ENCODE assay signal across 8 mouse cellular contexts in the genomic region with DNA sequence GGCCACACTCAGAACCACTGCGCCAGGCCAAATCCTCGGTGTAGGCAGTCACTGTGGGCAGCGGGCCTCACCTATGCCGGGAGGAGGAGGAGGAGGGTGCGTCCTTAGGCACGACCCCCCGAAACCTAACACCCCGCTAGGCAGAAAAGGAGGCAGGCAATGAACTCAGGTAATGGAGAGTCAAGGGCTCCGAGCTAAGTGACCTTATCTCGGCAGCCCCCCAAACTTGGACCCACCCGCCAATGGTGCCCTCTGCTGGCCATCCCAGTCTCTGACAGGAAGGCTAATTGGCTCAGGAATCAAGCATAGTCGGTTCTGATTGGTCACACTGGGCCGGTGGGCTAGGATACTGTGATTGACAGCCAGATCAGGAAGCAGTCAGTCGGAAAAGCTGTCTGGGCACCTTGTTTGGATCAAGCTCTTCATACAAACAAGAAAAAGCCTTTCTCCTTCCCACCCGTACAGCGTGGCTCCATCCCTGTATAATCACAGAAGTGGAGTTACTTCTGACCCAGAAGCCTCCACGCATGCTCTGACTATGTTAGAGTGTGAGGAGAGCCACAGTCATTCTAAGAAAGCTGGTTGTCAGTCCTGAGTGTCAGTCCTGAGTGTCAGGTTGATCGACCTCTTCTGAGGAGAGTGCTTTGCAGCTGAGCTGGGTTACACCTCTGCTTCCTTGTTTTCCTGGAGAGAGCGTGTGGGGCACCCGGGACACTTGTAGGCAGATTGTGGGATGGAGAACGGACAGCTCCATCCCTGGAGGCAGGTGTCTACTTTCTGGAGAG. TPM values are rescaled to one million over a fixed set of nuclear protein-coding genes. Genes with fewer than 3 reads are reported as not detected.
A peak's percentile ranks its signal among the peaks of the same experiment; 100 is the strongest.
DNase-seq lines count a peak whose midpoint lies in the region; ATAC-seq lines count a peak whose summit lies in the region.

No protein-coding gene starts in this region.

- no peaks in the 10 kb centered on the region for H3K36me3 ChIP-seq in intestine, embryonic 14.5 days (ENCODE audit: control insufficient read depth, insufficient read depth, low read length)
- H3K36me3 ChIP-seq in limb, embryonic 11.5 days (ENCODE audit: control insufficient read depth, insufficient read depth, low read length): no peaks in the 10 kb centered on the region
- no peaks in the 10 kb centered on the region for H3K36me3 ChIP-seq in midbrain, embryonic 11.5 days (ENCODE audit: control insufficient read depth, insufficient read depth, low read length)

- no peak overlapping the region for H3K9ac ChIP-seq in intestine, embryonic 14.5 days (ENCODE audit: low read length)
- H3K9ac ChIP-seq in limb, embryonic 11.5 days (ENCODE audit: low read length): no peak overlapping the region
- peak overlapping the region; percentile 34; the same call in 1 of the 2 replicates for H3K9ac ChIP-seq in midbrain, embryonic 11.5 days (ENCODE audit: low read length)

- H3K4me1 ChIP-seq in intestine, embryonic 14.5 days (replicated peaks; ENCODE audit: control insufficient read depth, insufficient read depth, low read length): peaks cover 29% of the 10 kb centered on the region
- H3K4me1 ChIP-seq in limb, embryonic 11.5 days (ENCODE audit: control insufficient read depth, insufficient read depth, low read length): peaks cover 58% of the 10 kb centered on the region
- peaks cover 5% of the 10 kb centered on the region; the same call in 1 of the 2 replicates for H3K4me1 ChIP-seq in midbrain, embryonic 11.5 days (ENCODE audit: control insufficient read depth, insufficient read depth, low read length)

- peak; percentile 81 for DNase-seq in layer of hippocampus, adult 11-12 months (ENCODE audit: low spot score)
- no peak for DNase-seq in layer of hippocampus, adult 9-10 months (ENCODE audit: low spot score)
- DNase-seq in cerebellum, postnatal 4 days (ENCODE audit: low spot score in 2 of 2): peak; percentile 82 to 92
- DNase-seq in gastrocnemius, postnatal 25 days: peak; percentile 61
- peak; percentile 79 for DNase-seq in intestine, embryonic 14.5 days (ENCODE audit: low spot score)
- DNase-seq in limb, embryonic 11.5 days (ENCODE audit: low spot score): peak; percentile 86
- DNase-seq in midbrain, embryonic 11.5 days (ENCODE audit: low spot score, missing footprints): peak; percentile 99
- peak; percentile 86 for DNase-seq in thymus, postnatal 0 days (ENCODE audit: low spot score)

- 29% methylated on average over 21 of the region's 21 CpGs for WGBS in intestine, embryonic 14.5 days
- 29% methylated on average over 21 of the region's 21 CpGs for WGBS in limb, embryonic 11.5 days
- WGBS in midbrain, embryonic 11.5 days: 19% methylated on average over 21 of the region's 21 CpGs

- no peak for ATAC-seq in intestine, embryonic 14.5 days (replicated peaks; ENCODE audit: low FRiP score, low TSS enrichment, low read depth)
- no peak for ATAC-seq in limb, embryonic 11.5 days (ENCODE audit: insufficient number of reproducible peaks, low FRiP score, low TSS enrichment, low read depth)
- peak; percentile 80 for ATAC-seq in midbrain, embryonic 11.5 days (ENCODE audit: low FRiP score)

- no peaks in the 10 kb centered on the region for H3K9me3 ChIP-seq in intestine, embryonic 14.5 days (ENCODE audit: control insufficient read depth, low read length)
- H3K9me3 ChIP-seq in limb, embryonic 11.5 days (ENCODE audit: control insufficient read depth, low read length): no peaks in the 10 kb centered on the region
- no peaks in the 10 kb centered on the region for H3K9me3 ChIP-seq in midbrain, embryonic 11.5 days (ENCODE audit: control insufficient read depth, low read length)

- H3K27me3 ChIP-seq in intestine, embryonic 14.5 days (replicated peaks; ENCODE audit: control insufficient read depth, insufficient read depth, low read length): no peaks in the 10 kb centered on the region
- no peaks in the 10 kb centered on the region for H3K27me3 ChIP-seq in limb, embryonic 11.5 days (ENCODE audit: control insufficient read depth, insufficient read depth, low read length)
- no peaks in the 10 kb centered on the region for H3K27me3 ChIP-seq in midbrain, embryonic 11.5 days (ENCODE audit: control insufficient read depth, insufficient read depth, low read length)

- H3K4me3 ChIP-seq in intestine, embryonic 14.5 days (ENCODE audit: low read depth, low read length): no peak overlapping the region
- no peak overlapping the region; the same call in 1 of the 2 replicates for H3K4me3 ChIP-seq in limb, embryonic 11.5 days (ENCODE audit: low read depth, low read length)
- peak overlapping the region; percentile 12; the same call in 1 of the 2 replicates for H3K4me3 ChIP-seq in midbrain, embryonic 11.5 days (ENCODE audit: low read depth, low read length)

- no peak overlapping the region for H3K27ac ChIP-seq in intestine, embryonic 14.5 days (ENCODE audit: low read depth)
- no peak overlapping the region; the same call in 1 of the 2 replicates for H3K27ac ChIP-seq in limb, embryonic 11.5 days (replicated peaks; ENCODE audit: low read depth, low read length)
- H3K27ac ChIP-seq in midbrain, embryonic 11.5 days (ENCODE audit: low read depth, low read length): no peak overlapping the region

- peak overlapping the region; percentile 14 for H3K4me2 ChIP-seq in intestine, embryonic 14.5 days (ENCODE audit: low read length)
- peak overlapping the region; percentile 22; the same call in 1 of the 2 replicates for H3K4me2 ChIP-seq in limb, embryonic 11.5 days (ENCODE audit: low read depth, severe bottlenecking)
- H3K4me2 ChIP-seq in midbrain, embryonic 11.5 days: peak overlapping the region; percentile 39

RNA-seq across cellular contexts. Expression of a gene that starts 18.3 kb away (rescaled TPM):
- 10 to 100 TPM; 43.8 to 57.6 TPM for total RNA-seq in gastrocnemius, postnatal 25 days (2021)
- polyA plus RNA-seq in intestine, embryonic 14.5 days (2014; fragmentation: Nextera tagmentation; extraction: Ambion mirVana): 77.1 and 78.0 TPM in 2 replicates
- polyA plus RNA-seq in limb, embryonic 11.5 days (2014; fragmentation: Nextera tagmentation; extraction: Ambion mirVana): 46.1 and 53.2 TPM in 2 replicates
- polyA plus RNA-seq in midbrain, embryonic 11.5 days (2014; fragmentation: Nextera tagmentation; extraction: Ambion mirVana): 46.3 and 53.3 TPM in 2 replicates
- polyA plus RNA-seq in thymus, postnatal 0 days (2015; fragmentation: Nextera tagmentation; extraction: Ambion mirVana): 58.9 and 60.9 TPM in 2 replicates
